10 mouse cellular contexts compared by ENCODE assay signal in the genomic region with DNA sequence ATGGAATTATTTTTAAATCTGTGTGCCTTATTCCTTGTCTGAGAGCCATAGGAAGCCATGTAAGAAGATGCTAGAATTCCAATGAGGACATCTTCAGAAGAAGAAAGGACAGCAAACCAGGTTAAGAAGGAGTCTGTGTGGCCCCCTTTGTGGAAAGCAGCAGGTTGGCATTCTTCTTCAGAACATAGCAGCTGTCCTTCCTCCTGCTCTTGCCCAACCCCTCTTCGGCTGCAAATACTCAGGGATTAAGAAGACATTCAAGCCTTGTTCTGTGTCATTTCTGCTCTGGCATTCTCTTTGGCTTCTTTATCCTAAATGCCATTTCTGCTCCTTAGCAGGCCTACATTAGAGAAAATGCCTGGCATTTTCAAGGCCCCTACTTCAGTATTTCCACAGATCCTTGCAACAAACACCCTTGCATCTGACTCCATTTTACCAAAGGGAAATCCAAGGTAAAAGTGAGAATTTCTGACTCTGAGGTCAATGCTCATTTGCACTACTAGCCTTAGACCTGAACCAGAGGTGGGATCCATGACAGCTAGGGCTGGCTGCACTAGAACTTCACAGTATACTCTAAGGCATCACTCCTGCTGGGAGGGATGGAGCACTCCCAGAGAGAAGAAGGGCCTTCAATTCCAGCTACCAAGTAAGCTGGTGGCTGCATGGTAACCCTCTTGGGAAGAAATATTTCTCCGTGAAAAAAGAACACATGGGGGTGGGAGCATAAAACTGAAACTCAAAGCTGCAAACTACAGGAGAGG. TPM values are rescaled to one million over a fixed set of nuclear protein-coding genes. Genes with fewer than 3 reads are reported as not detected.
DNase-seq lines count a peak whose midpoint lies in the region; ATAC-seq lines count a peak whose summit lies in the region.
"Had no signal": no experiment of that assay in that cellular context is flagged by ENCODE, and none has a peak within 500 bp of the region (broad histone marks: within the 10 kb centered on the region; RNA-seq: fewer than 3 reads in every experiment).

No protein-coding gene starts in this region.

- H3K4me1 ChIP-seq in lung, embryonic 15.5 days, result peaks cover 67% of the 10 kb centered on the region
- H3K4me1 ChIP-seq in limb, embryonic 11.5 days (ENCODE audit: control insufficient read depth, insufficient read depth, low read length), result peaks cover 44% of the 10 kb centered on the region
- H3K4me1 ChIP-seq in stomach, embryonic 16.5 days (ENCODE audit: control insufficient read depth, insufficient read depth, low read length), result peaks cover 37% of the 10 kb centered on the region

- H3K36me3 ChIP-seq in lung, embryonic 15.5 days, result no peaks in the 10 kb centered on the region
- H3K36me3 ChIP-seq in limb, embryonic 11.5 days (ENCODE audit: control insufficient read depth, insufficient read depth, low read length), result no peaks in the 10 kb centered on the region
- no peaks in the 10 kb centered on the region for H3K36me3 ChIP-seq in stomach, embryonic 16.5 days (ENCODE audit: control insufficient read depth, insufficient read depth, low read length)
- H3K36me3 ChIP-seq: neural tube, embryonic 12.5 days had no signal

- no peak overlapping the region for H3K4me3 ChIP-seq in lung, embryonic 15.5 days
- H3K4me3 ChIP-seq in limb, embryonic 11.5 days (ENCODE audit: low read depth, low read length), result no peak overlapping the region
- no peak overlapping the region for H3K4me3 ChIP-seq in stomach, embryonic 16.5 days (replicated peaks; ENCODE audit: low read length)
- H3K4me3 ChIP-seq: neural tube, embryonic 12.5 days had no signal

- peak overlapping the region; percentile 24; the same call in 1 of the 2 replicates for H3K4me2 ChIP-seq in lung, embryonic 15.5 days
- no peak overlapping the region; the same call in 1 of the 2 replicates for H3K4me2 ChIP-seq in limb, embryonic 11.5 days (ENCODE audit: low read depth, severe bottlenecking)
- peak overlapping the region; percentile 14 for H3K4me2 ChIP-seq in stomach, embryonic 16.5 days (ENCODE audit: low read depth, low read length)
- H3K4me2 ChIP-seq: neural tube, embryonic 12.5 days had no signal

- DNase-seq in heart, adult 11 months, result peak; percentile 25
- DNase-seq in heart, adult 9 months (ENCODE audit: low spot score in 2 of 2), result no peak
- no peak for DNase-seq in lung, postnatal 14 days
- no peak for DNase-seq in limb, embryonic 11.5 days (ENCODE audit: low spot score)
- DNase-seq in layer of hippocampus, adult 18-20 months (ENCODE audit: low spot score in 2 of 2), result no peak
- no peak for DNase-seq in layer of hippocampus, postnatal 36 days
- DNase-seq: cerebellum, postnatal 25 days had no signal

- H3K27ac ChIP-seq in lung, embryonic 15.5 days, result peak overlapping the region; percentile 68
- 0 out of 2 replicates have a peak overlapping the region, but pooled peaks have one; percentile 26 for H3K27ac ChIP-seq in limb, embryonic 11.5 days (replicated peaks; ENCODE audit: low read depth, low read length)
- peak overlapping the region; percentile 82 for H3K27ac ChIP-seq in stomach, embryonic 16.5 days (ENCODE audit: low read length)
- H3K27ac ChIP-seq: neural tube, embryonic 12.5 days had no signal

- no peak; the same call in 1 of the 2 replicates for ATAC-seq in lung, embryonic 15.5 days (ENCODE audit: borderline replicate concordance, extremely low read depth, low FRiP score, low TSS enrichment)
- ATAC-seq in limb, embryonic 11.5 days (ENCODE audit: insufficient number of reproducible peaks, low FRiP score, low TSS enrichment, low read depth), result no peak
- no peak for ATAC-seq in stomach, embryonic 16.5 days (ENCODE audit: insufficient read depth, low FRiP score)

- no peaks in the 10 kb centered on the region for H3K9me3 ChIP-seq in lung, embryonic 15.5 days
- H3K9me3 ChIP-seq in limb, embryonic 11.5 days (ENCODE audit: control insufficient read depth, low read length), result no peaks in the 10 kb centered on the region
- H3K9me3 ChIP-seq in stomach, embryonic 16.5 days (replicated peaks; ENCODE audit: control insufficient read depth, low read length), result no peaks in the 10 kb centered on the region
- H3K9me3 ChIP-seq: neural tube, embryonic 12.5 days had no signal

- 16% methylated on average over 2 of the region's 2 CpGs for WGBS in lung, embryonic 15.5 days
- 21% methylated on average over 2 of the region's 2 CpGs for WGBS in limb, embryonic 11.5 days
- 34% methylated on average over 2 of the region's 2 CpGs for WGBS in stomach, embryonic 16.5 days

- no peaks in the 10 kb centered on the region for H3K27me3 ChIP-seq in lung, embryonic 15.5 days
- H3K27me3 ChIP-seq in limb, embryonic 11.5 days (ENCODE audit: control insufficient read depth, insufficient read depth, low read length), result no peaks in the 10 kb centered on the region
- no peaks in the 10 kb centered on the region for H3K27me3 ChIP-seq in stomach, embryonic 16.5 days (ENCODE audit: control insufficient read depth, insufficient read depth, low read length)
- H3K27me3 ChIP-seq: neural tube, embryonic 12.5 days had no signal

- no peak overlapping the region for H3K9ac ChIP-seq in lung, embryonic 15.5 days
- H3K9ac ChIP-seq in limb, embryonic 11.5 days (ENCODE audit: low read length), result no peak overlapping the region
- H3K9ac ChIP-seq in stomach, embryonic 16.5 days (ENCODE audit: low read length), result peak overlapping the region; percentile 46; the same call in 1 of the 2 replicates
- H3K9ac ChIP-seq: neural tube, embryonic 12.5 days had no signal

RNA-seq across cellular contexts. Expression of a gene that starts 29.6 kb away (rescaled TPM):
- polyA plus RNA-seq in lung, embryonic 15.5 days (2015; fragmentation: Nextera tagmentation; extraction: Ambion mirVana), result 14.7 and 15.8 TPM in 2 replicates
- polyA plus RNA-seq in limb, embryonic 11.5 days (2014; fragmentation: Nextera tagmentation; extraction: Ambion mirVana), result 12.3 and 13.1 TPM in 2 replicates
- polyA plus RNA-seq in stomach, embryonic 16.5 days (2015; fragmentation: Nextera tagmentation; extraction: Ambion mirVana), result 13.3 and 13.9 TPM in 2 replicates
- 10 to 100 TPM; 19.7 to 20.5 TPM for total RNA-seq in layer of hippocampus, adult 18-20 months (2021)
- 10 to 100 TPM; 19.1 to 20.7 TPM for total RNA-seq in layer of hippocampus, postnatal 36 days (2021)

Comparison
In these comparisons a context has a peak if more than half of its experiments do, and no peak if none do; other contexts are left out.
1. H3K27ac ChIP-seq: peak in every context shown above with its lines; median percentile 82 in stomach, embryonic 16.5 days; 68 in lung, embryonic 15.5 days; 26 in limb, embryonic 11.5 days.